Mouse (Mus musculus) liver, embryonic 14.5 days (tissue): ENCODE data around the gene Ccdc69.

ENCODE experiments used
- CTCF ChIP-seq: IDR thresholded peaks from 2 replicates; pipeline ENCODE4 v1.5.1; 2016; ENCODE audit warnings: antibody characterized with exemption, low read depth, control low read depth
- EP300 ChIP-seq: IDR thresholded peaks from 2 replicates; pipeline ENCODE4 v1.6.1; 2016; ENCODE audit warnings: antibody characterized with exemption, low read depth

GRCm38 (mm10) chr11:55078502-55078901 lies 571 bp upstream of the Ccdc69 start:
- TF ChIP-seq CTCF (no peak), EP300 (no peak)
